Mouse (Mus musculus) MEL (cell line): Measurements from ENCODE around the gene Tigd2. TPM values are rescaled to one million over a fixed set of nuclear protein-coding genes. Genes with fewer than 3 reads are reported as not detected.

Experiments used
- DNase-seq: peaks from one replicate; pipeline ENCODE4 v3.0.0; 2011; ENCODE audit warnings: low read depth, low spot score
- H3K27ac ChIP-seq: 2 replicates; pipeline ENCODE4 v1.5.1; 2012; ENCODE audit warnings: low read depth, mild to moderate bottlenecking, control low read depth, low read length, moderate library complexity; ENCODE audit not compliant: control insufficient read depth
- H3K27me3 ChIP-seq, 2 experiments: fragments of 150-350 bp in 1 of 2; sonication (generic) in 1 of 2; 2 replicates each; pipeline ENCODE4 v1.6.1; 2012; ENCODE audit warnings: low read length in 2 of 2, mild to moderate bottlenecking in 2 of 2, improper control_type of control experiment in 1 of 2, moderate library complexity in 1 of 2; ENCODE audit not compliant: insufficient read depth in 2 of 2, control insufficient read depth in 1 of 2
- H3K36me3 ChIP-seq, 2 experiments: 2 replicates each; pipeline ENCODE4 v1.6.1; 2012 to 2014; ENCODE audit warnings: low read length in 2 of 2, improper control_type of control experiment in 1 of 2, inconsistent platforms in 1 of 2, mild to moderate bottlenecking in 1 of 2; ENCODE audit not compliant: insufficient read depth in 2 of 2, control insufficient read depth in 1 of 2
- H3K4me1 ChIP-seq, 2 experiments: fragments of 150-350 bp in 1 of 2; sonication (generic) in 1 of 2; 2 replicates each; pipeline ENCODE4 v1.6.1; 2012; ENCODE audit warnings: low read length in 2 of 2, improper control_type of control experiment in 1 of 2, mild to moderate bottlenecking in 1 of 2; ENCODE audit not compliant: insufficient read depth in 2 of 2, control insufficient read depth in 1 of 2
- H3K4me3 ChIP-seq, 2 experiments: fragments of 150-350 bp in 1 of 2; sonication (generic) in 1 of 2; 2 replicates each; pipeline ENCODE4 v1.5.1; 2012; ENCODE audit warnings: low read depth in 2 of 2, low read length in 2 of 2, mild to moderate bottlenecking in 2 of 2, moderate library complexity in 2 of 2, control low read depth in 1 of 2, improper control_type of control experiment in 1 of 2; ENCODE audit not compliant: control insufficient read depth in 1 of 2, insufficient read depth in 1 of 2
- H3K79me2 ChIP-seq: 2 replicates; pipeline ENCODE4 v1.6.1; 2012; ENCODE audit warnings: mild to moderate bottlenecking, low read length, moderate library complexity; ENCODE audit not compliant: control insufficient read depth, poor library complexity, insufficient read depth
- H3K9ac ChIP-seq: 2 replicates; pipeline ENCODE4 v1.6.1; 2012; ENCODE audit warnings: low read depth, mild to moderate bottlenecking, control low read depth, low read length, moderate library complexity; ENCODE audit not compliant: control insufficient read depth, poor library complexity, severe bottlenecking
- H3K9me3 ChIP-seq: fragments of 150-350 bp; sonication (generic); replicated peaks from 2 replicates; pipeline ENCODE4 v1.6.1; 2012; ENCODE audit warnings: mild to moderate bottlenecking, low read length, improper control_type of control experiment, moderate library complexity; ENCODE audit not compliant: insufficient read depth
- CHD1 ChIP-seq: IDR thresholded peaks from 2 replicates; pipeline ENCODE4 v1.6.1; 2012; ENCODE audit warnings: low read depth, mild to moderate bottlenecking, inconsistent platforms, low read length, improper control_type of control experiment
- CTCF ChIP-seq, 3 experiments: IDR thresholded peaks in 2 of 3; conservative IDR thresholded peaks in 1 of 3; 2 replicates each; pipeline ENCODE4 v1.5.1; 2011 to 2012; ENCODE audit warnings: low read length in 3 of 3, low read depth in 2 of 3, mild to moderate bottlenecking in 2 of 3, improper control_type of control experiment in 1 of 3, inconsistent platforms in 1 of 3, mixed read lengths in 1 of 3, moderate library complexity in 1 of 3; ENCODE audit not compliant: control insufficient read depth in 1 of 3, insufficient read depth in 1 of 3, poor library complexity in 1 of 3, severe bottlenecking in 1 of 3
- E2F4 ChIP-seq: IDR thresholded peaks from 2 replicates; pipeline ENCODE4 v1.6.1; 2011; ENCODE audit warnings: low read depth, low read length, improper control_type of control experiment, borderline replicate concordance
- ELF1 ChIP-seq: IDR thresholded peaks from 2 replicates; pipeline ENCODE4 v1.6.1; 2014; ENCODE audit warnings: low read depth, mild to moderate bottlenecking, inconsistent platforms, low read length, improper control_type of control experiment, moderate library complexity
- ETS1 ChIP-seq: IDR thresholded peaks from 2 replicates; pipeline ENCODE4 v1.6.1; 2012; ENCODE audit warnings: low read depth, mild to moderate bottlenecking, inconsistent platforms, low read length, improper control_type of control experiment, moderate library complexity
- GABPA ChIP-seq: IDR thresholded peaks from 2 replicates; pipeline ENCODE4 v1.6.1; 2012; ENCODE audit warnings: low read depth, mild to moderate bottlenecking, inconsistent platforms, low read length, improper control_type of control experiment, moderate library complexity
- GATA1 ChIP-seq: IDR thresholded peaks from 2 replicates; pipeline ENCODE4 v1.6.1; 2011; ENCODE audit warnings: low read depth, low read length, improper control_type of control experiment
- HCFC1 ChIP-seq: IDR thresholded peaks from 2 replicates; pipeline ENCODE4 v1.6.1; 2012; ENCODE audit warnings: low read depth, mild to moderate bottlenecking, inconsistent platforms, low read length, improper control_type of control experiment, moderate library complexity
- JUND ChIP-seq: IDR thresholded peaks from 2 replicates; pipeline ENCODE4 v1.6.1; 2011; ENCODE audit warnings: low read depth, mild to moderate bottlenecking, improper control_type of control experiment, low read length
- KAT2A ChIP-seq: conservative IDR thresholded peaks from 2 replicates; pipeline ENCODE4 v1.6.1; 2012; ENCODE audit warnings: low read depth, low read length, improper control_type of control experiment, inconsistent platforms
- MAX ChIP-seq: IDR thresholded peaks from 2 replicates; pipeline ENCODE4 v1.6.1; 2011; ENCODE audit warnings: low read length, improper control_type of control experiment
- MEF2A ChIP-seq: IDR thresholded peaks from 2 replicates; pipeline ENCODE4 v1.6.1; 2014; ENCODE audit warnings: low read depth, mild to moderate bottlenecking, inconsistent platforms, low read length, improper control_type of control experiment; ENCODE audit not compliant: poor library complexity, insufficient replicate concordance, severe bottlenecking; ENCODE audit errors: extremely low read depth
- MYB ChIP-seq: IDR thresholded peaks from 2 replicates; pipeline ENCODE4 v1.6.1; 2011; ENCODE audit warnings: mild to moderate bottlenecking, low read depth, low read length, improper control_type of control experiment
- MYC ChIP-seq: IDR thresholded peaks from 2 replicates; pipeline ENCODE4 v1.6.1; 2011; ENCODE audit warnings: low read depth, mild to moderate bottlenecking, low read length, improper control_type of control experiment, moderate library complexity
- NRF1 ChIP-seq: IDR thresholded peaks from 2 replicates; pipeline ENCODE4 v1.6.1; 2014; ENCODE audit warnings: low read depth, mild to moderate bottlenecking, inconsistent platforms, low read length, improper control_type of control experiment, moderate library complexity; ENCODE audit not compliant: poor library complexity, insufficient read depth, severe bottlenecking
- POLR2A ChIP-seq, 2 experiments: IDR thresholded peaks; 2 replicates each; pipeline ENCODE4 v1.6.1; 2011 to 2012; ENCODE audit warnings: low read length in 2 of 2, mild to moderate bottlenecking in 2 of 2, control low read depth in 1 of 2, improper control_type of control experiment in 1 of 2, low read depth in 1 of 2, moderate library complexity in 1 of 2; ENCODE audit not compliant: control insufficient read depth in 1 of 2, insufficient read depth in 1 of 2, poor library complexity in 1 of 2
- RCOR1 ChIP-seq: IDR thresholded peaks from 2 replicates; pipeline ENCODE4 v1.6.1; 2012; ENCODE audit warnings: low read depth, mild to moderate bottlenecking, inconsistent platforms, low read length, improper control_type of control experiment
- SMC3 ChIP-seq: IDR thresholded peaks from 2 replicates; pipeline ENCODE4 v1.6.1; 2011; ENCODE audit warnings: low read depth, low read length, improper control_type of control experiment
- UBTF ChIP-seq: IDR thresholded peaks from 2 replicates; pipeline ENCODE4 v1.6.1; 2012; ENCODE audit warnings: low read depth, mild to moderate bottlenecking, inconsistent platforms, low read length, improper control_type of control experiment, moderate library complexity, borderline replicate concordance; ENCODE audit not compliant: insufficient read depth
- ZC3H11A ChIP-seq: IDR thresholded peaks from 2 replicates; pipeline ENCODE4 v1.6.1; 2012; ENCODE audit warnings: low read depth, mild to moderate bottlenecking, inconsistent platforms, low read length, improper control_type of control experiment
- ZKSCAN1 ChIP-seq: IDR thresholded peaks from 2 replicates; pipeline ENCODE4 v1.6.1; 2012; ENCODE audit warnings: low read depth, mild to moderate bottlenecking, inconsistent platforms, low read length, improper control_type of control experiment, moderate library complexity
- polyA plus RNA-seq, 2 experiments: library from polyadenylated mRNA; stranded (reverse) in 1 of 2; unstranded in 1 of 2; fragments of >175 nt in 1 of 2; fragments of >200 nt in 1 of 2; gene quantifications; 2 replicates each; pipeline versions ENCODE4 v1.2.1 to v1.2.4; 2012; ENCODE audit warnings: low replicate concordance in 2 of 2, low read depth in 1 of 2; ENCODE audit not compliant: insufficient read length in 2 of 2, insufficient read depth in 1 of 2, missing spikeins in 1 of 2
- total RNA-seq: library from RNA; depleted of rRNA; stranded (reverse); fragments of 300-350 nt; gene quantifications from 2 replicates; pipeline ENCODE4 v1.2.3, GENCODE M21; 2012

Gene Tigd2
- total and polyA plus RNA-seq, 3 experiments = 7.2 to 64.5 (median 7.5) TPM

GRCm38 (mm10) chr6:59162887-59163286 lies 45.8 kb upstream of the Tigd2 start:
- no peaks in the 10 kb centered on the region for H3K79me2 ChIP-seq
- H3K27ac ChIP-seq = no peak overlapping the region
- no peaks in the 10 kb centered on the region for H3K36me3 ChIP-seq
- no peak overlapping the region for H3K9ac ChIP-seq
- no peaks in the 10 kb centered on the region for H3K4me1 ChIP-seq
- no peak for DNase-seq
- no peak overlapping the region for H3K4me3 ChIP-seq
- TF ChIP-seq HCFC1 (no peak), ETS1 (no peak), RCOR1 (no peak), E2F4 (no peak), POLR2A (IDR thresholded peaks at IDR 0.05; ENCODE audit: control insufficient read depth in 1 of 2, insufficient read depth in 1 of 2, low read depth in 1 of 2, low read length in 2 of 2, poor library complexity in 1 of 2) (no peak), MEF2A (no peak), GABPA (no peak), GATA1 (no peak), ZKSCAN1 (no peak), JUND (no peak), NRF1 (no peak), ZC3H11A (no peak), MYC (no peak), SMC3 (no peak), MYB (no peak)
- H3K9me3 ChIP-seq = no peaks in the 10 kb centered on the region
- H3K27me3 ChIP-seq = no peaks in the 10 kb centered on the region

GRCm38 (mm10) chr6:59163407-59163806 lies 45.3 kb upstream of the Tigd2 start:
- no peaks in the 10 kb centered on the region for H3K4me1 ChIP-seq
- H3K9me3 ChIP-seq = no peaks in the 10 kb centered on the region
- no peak overlapping the region for H3K9ac ChIP-seq
- no peak overlapping the region for H3K27ac ChIP-seq
- H3K27me3 ChIP-seq = no peaks in the 10 kb centered on the region
- no peak overlapping the region for H3K4me3 ChIP-seq
- H3K36me3 ChIP-seq = no peaks in the 10 kb centered on the region
- TF ChIP-seq POLR2A (IDR thresholded peaks at IDR 0.05; ENCODE audit: control insufficient read depth in 1 of 2, insufficient read depth in 1 of 2, low read depth in 1 of 2, low read length in 2 of 2, poor library complexity in 1 of 2) = no peak
- no peak for TF ChIP-seq JUND
- TF ChIP-seq GABPA = no peak
- no peak for TF ChIP-seq MEF2A
- TF ChIP-seq MYB = no peak
- no peak for TF ChIP-seq KAT2A
- no peak for TF ChIP-seq UBTF
- no peak for TF ChIP-seq MAX
- TF ChIP-seq HCFC1 = no peak
- TF ChIP-seq RCOR1 = no peak
- TF ChIP-seq CTCF (IDR thresholded peaks at IDR 0.05 in 2 of 3, conservative IDR thresholded peaks at IDR 0.05 in 1 of 3; ENCODE audit: control insufficient read depth in 1 of 3, insufficient read depth in 1 of 3, low read depth in 2 of 3, low read length in 3 of 3, poor library complexity in 1 of 3, severe bottlenecking in 1 of 3) = no peak
- TF ChIP-seq ELF1 = no peak
- TF ChIP-seq ZC3H11A = no peak
- TF ChIP-seq CHD1 = no peak
- no peaks in the 10 kb centered on the region for H3K79me2 ChIP-seq
- DNase-seq = no peak
